Mouse (Mus musculus) intestine, embryonic 14.5 days (tissue): ENCODE data around the gene Ccl2. TPM values are rescaled to one million over a fixed set of nuclear protein-coding genes. Genes with fewer than 3 reads are reported as not detected.

Source experiments
- ATAC-seq: fragments of 200-750 bp; cut with Nextera tagmentation; replicated peaks from 2 replicates; pipeline ENCODE4 v1.8.0; 2017; ENCODE audit warnings: low read depth, moderate number of reproducible peaks, moderate TSS enrichment, moderate library complexity; ENCODE audit not compliant: low FRiP score, low TSS enrichment
- DNase-seq: peaks from one replicate; pipeline ENCODE4 v3.0.0-alpha.2; 2018; ENCODE audit warnings: low spot score
- H3K27ac ChIP-seq: fragments of 300-500 bp; sonication (generic); 2 replicates; pipeline ENCODE4 v1.5.1; 2014; ENCODE audit warnings: low read depth, mild to moderate bottlenecking, control low read depth
- H3K27me3 ChIP-seq: fragments of 300-500 bp; sonication (generic); replicated peaks from 2 replicates; pipeline ENCODE4 v1.6.1; 2014; ENCODE audit warnings: low read length, control low read depth; ENCODE audit not compliant: control insufficient read depth, insufficient read depth
- H3K36me3 ChIP-seq: fragments of 300-500 bp; sonication (generic); 2 replicates; pipeline ENCODE4 v1.6.1; 2014; ENCODE audit warnings: low read length, control low read depth; ENCODE audit not compliant: control insufficient read depth, insufficient read depth
- H3K4me1 ChIP-seq: fragments of 300-500 bp; sonication (generic); replicated peaks from 2 replicates; pipeline ENCODE4 v1.6.1; 2014; ENCODE audit warnings: low read length, control low read depth, mixed read lengths; ENCODE audit not compliant: control insufficient read depth, insufficient read depth
- H3K4me2 ChIP-seq: fragments of 300-500 bp; sonication (generic); 2 replicates; pipeline ENCODE4 v1.6.1; 2014; ENCODE audit warnings: low read length
- H3K4me3 ChIP-seq: fragments of 300-500 bp; sonication (generic); 2 replicates; pipeline ENCODE4 v1.5.1; 2014; ENCODE audit warnings: low read depth, low read length, control low read depth, mixed read lengths
- H3K9ac ChIP-seq: fragments of 300-500 bp; sonication (generic); 2 replicates; pipeline ENCODE4 v1.6.1; 2014; ENCODE audit warnings: mild to moderate bottlenecking, low read length
- H3K9me3 ChIP-seq: fragments of 300-500 bp; sonication (generic); 2 replicates; pipeline ENCODE4 v1.6.1; 2016; ENCODE audit warnings: low read length, control low read depth; ENCODE audit not compliant: control insufficient read depth
- WGBS: fragments of 180-500 bp; shearing (Covaris S2); extraction: QIAGEN DNeasy Blood & Tissue Kit; methylation state at CpG from one replicate; pipeline ENCODE4 v1.1.7; 2014; 5-methylcytosine and 5-hydroxymethylcytosine counted together
- polyA plus RNA-seq: library from polyadenylated mRNA; unstranded; fragments of >200 nt; fragmentation: Nextera tagmentation; extraction: Ambion mirVana; gene quantifications from 2 replicates; pipeline ENCODE4 v1.2.1, GENCODE M21; 2014

The Ccl2 gene
- polyA plus RNA-seq, 1 experiment from 2014 or later: 17.4 TPM

- H3K9ac ChIP-seq: no peak overlapping the region
- H3K27ac ChIP-seq: no peak overlapping the region
- H3K27me3 ChIP-seq: no peaks in the 10 kb centered on the region
- WGBS: 70% methylated on average over 3 of the region's 3 CpGs
- no peak overlapping the region for H3K4me3 ChIP-seq
- H3K4me1 ChIP-seq: no peaks in the 10 kb centered on the region
- no peak overlapping the region for H3K4me2 ChIP-seq
- H3K36me3 ChIP-seq: no peaks in the 10 kb centered on the region
- H3K9me3 ChIP-seq: no peaks in the 10 kb centered on the region
- ATAC-seq (no peak), DNase-seq (peak; percentile 35)
Measured at GRCm38 (mm10) chr11:82072984-82073383, 37.6 kb downstream of the Ccl2 start.

DNA sequence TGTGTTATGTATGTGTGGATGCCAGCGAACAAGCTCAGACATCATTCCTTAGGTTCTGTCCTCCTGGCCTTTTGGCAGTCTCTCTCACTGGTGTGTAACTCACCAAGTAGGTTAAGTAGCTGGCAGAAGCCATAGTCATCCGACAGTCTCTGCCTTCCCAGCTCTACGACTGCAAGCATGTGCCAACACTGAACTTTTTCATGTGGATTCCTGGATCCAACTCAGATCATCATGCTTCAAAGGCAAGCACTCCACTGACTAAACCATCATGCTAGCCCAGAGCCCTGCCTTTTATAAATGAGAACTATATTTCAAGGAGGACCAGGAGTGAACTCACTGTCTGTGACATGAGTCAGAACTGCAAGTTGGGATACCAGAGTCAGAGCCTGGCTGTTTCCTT, 38.3 kb downstream of the Ccl2 start:
- Histone ChIP-seq H3K4me1 (no peaks in the 10 kb centered on the region), H3K9me3 (no peaks in the 10 kb centered on the region), H3K27ac (no peak overlapping the region), H3K9ac (no peak overlapping the region), H3K36me3 (no peaks in the 10 kb centered on the region), H3K27me3 (no peaks in the 10 kb centered on the region), H3K4me2 (no peak overlapping the region), H3K4me3 (no peak overlapping the region)
- ATAC-seq: no peak
- DNase-seq: peak; percentile 7
- WGBS: 87% methylated on average over 3 of the region's 3 CpGs

- H3K4me3 ChIP-seq: no peak overlapping the region
- no peaks in the 10 kb centered on the region for H3K27me3 ChIP-seq
- H3K9ac ChIP-seq: no peak overlapping the region
- no peaks in the 10 kb centered on the region for H3K9me3 ChIP-seq
- no peak for ATAC-seq
- 54% methylated on average over 3 of the region's 3 CpGs for WGBS
- no peak overlapping the region for H3K27ac ChIP-seq
- DNase-seq: no peak
- H3K36me3 ChIP-seq: no peaks in the 10 kb centered on the region
- no peaks in the 10 kb centered on the region for H3K4me1 ChIP-seq
- no peak overlapping the region for H3K4me2 ChIP-seq
Measured at GRCm38 (mm10) chr11:82077031-82077430, 41.7 kb downstream of the Ccl2 start.

GRCm38 (mm10) chr11:82078136-82078730, 42.9 kb downstream of the Ccl2 start:
- H3K27me3 ChIP-seq: no peaks in the 10 kb centered on the region
- H3K4me3 ChIP-seq: no peak overlapping the region
- no peak overlapping the region for H3K4me2 ChIP-seq
- DNase-seq (no peak), ATAC-seq (no peak)
- no peaks in the 10 kb centered on the region for H3K9me3 ChIP-seq
- H3K4me1 ChIP-seq: no peaks in the 10 kb centered on the region
- H3K9ac ChIP-seq: no peak overlapping the region
- 0 out of 2 replicates have a peak overlapping the region, but pooled peaks have one; percentile 5 for H3K27ac ChIP-seq
- no peaks in the 10 kb centered on the region for H3K36me3 ChIP-seq

GRCm38 (mm10) chr11:82080865-82081264, 45.5 kb downstream of the Ccl2 start:
- DNase-seq (no peak), ATAC-seq (no peak)
- no peaks in the 10 kb centered on the region for H3K36me3 ChIP-seq
- H3K9ac ChIP-seq: no peak overlapping the region
- no peak overlapping the region for H3K27ac ChIP-seq
- H3K4me2 ChIP-seq: no peak overlapping the region
- H3K4me3 ChIP-seq: no peak overlapping the region
- H3K27me3 ChIP-seq: no peaks in the 10 kb centered on the region
- H3K4me1 ChIP-seq: no peaks in the 10 kb centered on the region
- WGBS: 75% methylated on average over 3 of the region's 3 CpGs
- H3K9me3 ChIP-seq: no peaks in the 10 kb centered on the region

DNA sequence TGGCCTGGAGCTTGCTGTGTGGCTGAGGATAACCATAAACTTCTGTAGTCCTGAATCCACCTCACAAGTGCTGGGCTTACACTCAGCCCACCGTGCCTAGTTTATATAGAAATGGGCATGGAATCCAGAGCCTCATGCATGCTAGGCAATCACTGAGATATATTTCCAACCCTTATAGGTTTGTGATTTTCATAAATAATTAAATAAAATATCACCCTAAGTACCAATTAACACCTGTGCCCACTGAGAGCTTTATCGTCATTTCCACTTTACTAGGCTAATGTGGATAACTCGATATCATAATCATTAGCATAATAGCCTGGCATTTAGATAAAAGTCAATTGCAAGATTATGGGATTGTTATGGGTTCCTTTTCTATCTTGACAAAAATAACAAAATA, 49.0 kb downstream of the Ccl2 start:
- DNase-seq: no peak
- no peak for ATAC-seq
- Histone ChIP-seq H3K4me2 (no peak overlapping the region), H3K36me3 (no peaks in the 10 kb centered on the region), H3K4me1 (no peaks in the 10 kb centered on the region), H3K9ac (no peak overlapping the region), H3K27ac (no peak overlapping the region), H3K4me3 (no peak overlapping the region), H3K9me3 (no peaks in the 10 kb centered on the region), H3K27me3 (no peaks in the 10 kb centered on the region)
- 93% methylated on average over 3 of the region's 3 CpGs for WGBS

Other genes with a start within 250 kb of the Ccl2 start
- not detected in 2 replicates for gene 5530401A14Rik, start 174.9 kb upstream of the Ccl2 start, polyA plus RNA-seq
- 0.16 and 0.22 TPM in 2 replicates for gene Asic2, start 67.1 kb upstream of the Ccl2 start, polyA plus RNA-seq
- not detected in 2 replicates for gene Gm17268, start 3.0 kb downstream of the Ccl2 start, polyA plus RNA-seq
- 3.6 TPM in 2 replicates for gene Ccl7, start 10.1 kb downstream of the Ccl2 start, polyA plus RNA-seq
- gene Ccl11, start 22.3 kb downstream of the Ccl2 start, polyA plus RNA-seq: 52.3 and 61.1 TPM in 2 replicates
- gene Ccl12, start 66.3 kb downstream of the Ccl2 start, polyA plus RNA-seq: 5.0 and 6.0 TPM in 2 replicates
- gene Ccl8, start 79.6 kb downstream of the Ccl2 start, polyA plus RNA-seq: not detected in 2 replicates